Mouse (Mus musculus) liver, embryonic 14.5 days (tissue): Measurements from ENCODE around the gene Ubtd2. TPM values are rescaled to one million over a fixed set of nuclear protein-coding genes. Genes with fewer than 3 reads are reported as not detected.

Source experiments
- ATAC-seq: fragments of 200-750 bp; cut with Nextera tagmentation; 2 replicates; pipeline ENCODE4 v1.8.0; 2017; ENCODE audit warnings: moderate number of reproducible peaks, mild to moderate bottlenecking, moderate library complexity; ENCODE audit not compliant: insufficient read depth
- DNase-seq, 3 experiments: peaks; one replicate each; pipeline ENCODE4 v3.0.0-alpha.2; 2012 to 2013; ENCODE audit warnings: low read depth in 3 of 3, low spot score in 3 of 3
- H3K27ac ChIP-seq: fragments of 300-500 bp; sonication (generic); 2 replicates; pipeline ENCODE4 v1.5.1; 2014; ENCODE audit warnings: moderate library complexity, mild to moderate bottlenecking, control low read depth, inconsistent platforms
- H3K27me3 ChIP-seq: fragments of 300-500 bp; sonication (generic); 2 replicates; pipeline ENCODE4 v1.6.1; 2014; ENCODE audit warnings: mild to moderate bottlenecking, low read length, moderate library complexity; ENCODE audit not compliant: control insufficient read depth, insufficient read depth
- H3K36me3 ChIP-seq: fragments of 300-500 bp; sonication (generic); replicated peaks from 2 replicates; pipeline ENCODE4 v1.6.1; 2014; ENCODE audit warnings: low read depth; ENCODE audit not compliant: control insufficient read depth, insufficient read depth
- H3K4me1 ChIP-seq, 2 experiments: fragments of 200-500 bp in 1 of 2; fragments of 300-500 bp in 1 of 2; sonication (generic) in 1 of 2; replicated peaks; 2 replicates each; pipeline ENCODE4 v1.6.1; 2012 to 2014; ENCODE audit warnings: antibody characterized with exemption in 1 of 2, inconsistent platforms in 1 of 2, low read length in 1 of 2; ENCODE audit not compliant: control insufficient read depth in 2 of 2, insufficient read depth in 2 of 2
- H3K4me2 ChIP-seq: fragments of 300-500 bp; sonication (generic); 2 replicates; pipeline ENCODE4 v1.6.1; 2014; ENCODE audit warnings: low read depth, mild to moderate bottlenecking, control low read depth, moderate library complexity
- H3K4me3 ChIP-seq, 2 experiments: fragments of 200-500 bp in 1 of 2; fragments of 300-500 bp in 1 of 2; sonication (generic) in 1 of 2; 2 replicates each; pipeline ENCODE4 v1.5.1; 2012 to 2014; ENCODE audit warnings: low read depth in 2 of 2, low read length in 2 of 2, mild to moderate bottlenecking in 2 of 2, control low read depth in 1 of 2, inconsistent platforms in 1 of 2, moderate library complexity in 1 of 2; ENCODE audit not compliant: insufficient read depth in 1 of 2
- H3K9ac ChIP-seq: fragments of 300-500 bp; sonication (generic); replicated peaks from 2 replicates; pipeline ENCODE4 v1.6.1; 2014; ENCODE audit warnings: mild to moderate bottlenecking, control low read depth, moderate library complexity
- H3K9me3 ChIP-seq: fragments of 300-500 bp; sonication (generic); 2 replicates; pipeline ENCODE4 v1.6.1; 2016; ENCODE audit warnings: low read length, mixed read lengths; ENCODE audit not compliant: control insufficient read depth
- CTCF ChIP-seq: IDR thresholded peaks from 2 replicates; pipeline ENCODE4 v1.5.1; 2016; ENCODE audit warnings: antibody characterized with exemption, low read depth, control low read depth
- EP300 ChIP-seq: IDR thresholded peaks from 2 replicates; pipeline ENCODE4 v1.6.1; 2016; ENCODE audit warnings: antibody characterized with exemption, low read depth
- WGBS: fragments of 180-500 bp; shearing (Covaris S2); extraction: QIAGEN DNeasy Blood & Tissue Kit; methylation state at CpG from one replicate; pipeline ENCODE4 v1.1.7; 2014; ENCODE audit not compliant: insufficient replicate concordance; 5-methylcytosine and 5-hydroxymethylcytosine counted together
- polyA plus RNA-seq, 2 experiments: library from polyadenylated mRNA; depleted of rRNA in 1 of 2; stranded (reverse) in 1 of 2; unstranded in 1 of 2; fragments of >200 nt; fragmentation: Nextera tagmentation in 1 of 2; extraction: Ambion mirVana in 1 of 2; gene quantifications; 2 replicates each; pipeline versions ENCODE4 v1.2.1 to v1.2.3; 2012 to 2014

Gene Ubtd2
- polyA plus RNA-seq, 2 experiments = 2.8 to 3.2 TPM

GRCm38 (mm10) chr11:32481525-32481924 is 26.4 kb downstream of the Ubtd2 start:
- no peaks in the 10 kb centered on the region for H3K9me3 ChIP-seq
- WGBS = 32% methylated on average over 2 of the region's 2 CpGs
- H3K9ac ChIP-seq = no peak overlapping the region
- H3K27me3 ChIP-seq = no peaks in the 10 kb centered on the region
- ATAC-seq = no peak
- no peak overlapping the region for H3K27ac ChIP-seq
- no peak for DNase-seq
- H3K4me3 ChIP-seq = no peak overlapping the region
- no peak overlapping the region for H3K4me2 ChIP-seq
- no peaks in the 10 kb centered on the region for H3K4me1 ChIP-seq
- TF ChIP-seq EP300 = no peak
- no peak for TF ChIP-seq CTCF
- H3K36me3 ChIP-seq = no peaks in the 10 kb centered on the region

GRCm38 (mm10) chr11:32485290-32485689 is 30.1 kb downstream of the Ubtd2 start:
- Histone ChIP-seq H3K4me3 (no peak overlapping the region), H3K27ac (no peak overlapping the region), H3K4me1 (no peaks in the 10 kb centered on the region), H3K4me2 (no peak overlapping the region), H3K9ac (no peak overlapping the region), H3K9me3 (no peaks in the 10 kb centered on the region), H3K36me3 (no peaks in the 10 kb centered on the region), H3K27me3 (no peaks in the 10 kb centered on the region)
- 30% methylated on average over 3 of the region's 3 CpGs for WGBS
- DNase-seq (no peak), ATAC-seq (no peak)
- TF ChIP-seq EP300 (no peak), CTCF (no peak)

- 40% methylated on average over 3 of the region's 3 CpGs for WGBS
- no peak for ATAC-seq
- Histone ChIP-seq H3K4me1 (no peaks in the 10 kb centered on the region), H3K36me3 (no peaks in the 10 kb centered on the region), H3K27ac (no peak overlapping the region), H3K4me2 (no peak overlapping the region), H3K9ac (no peak overlapping the region), H3K27me3 (no peaks in the 10 kb centered on the region), H3K9me3 (no peaks in the 10 kb centered on the region), H3K4me3 (no peak overlapping the region)
- no peak for TF ChIP-seq CTCF
- TF ChIP-seq EP300 = no peak
- DNase-seq = no peak
Measured at GRCm38 (mm10) chr11:32486621-32487020, 31.5 kb downstream of the Ubtd2 start.

GRCm38 (mm10) chr11:32487501-32487900 is 32.3 kb downstream of the Ubtd2 start:
- ATAC-seq (no peak), DNase-seq (no peak)
- no peak overlapping the region for H3K9ac ChIP-seq
- WGBS = 61% methylated on average over 3 of the region's 3 CpGs
- H3K27me3 ChIP-seq = no peaks in the 10 kb centered on the region
- H3K4me3 ChIP-seq = no peak overlapping the region
- H3K36me3 ChIP-seq = no peaks in the 10 kb centered on the region
- H3K4me2 ChIP-seq = no peak overlapping the region
- peak; percentile 51 for TF ChIP-seq CTCF
- no peak for TF ChIP-seq EP300
- no peaks in the 10 kb centered on the region for H3K9me3 ChIP-seq
- H3K27ac ChIP-seq = no peak overlapping the region
- H3K4me1 ChIP-seq = no peaks in the 10 kb centered on the region

- H3K4me1 ChIP-seq = no peaks in the 10 kb centered on the region
- DNase-seq = no peak
- H3K4me2 ChIP-seq = no peak overlapping the region
- TF ChIP-seq CTCF (no peak), EP300 (no peak)
- ATAC-seq = no peak
- no peaks in the 10 kb centered on the region for H3K36me3 ChIP-seq
- no peaks in the 10 kb centered on the region for H3K9me3 ChIP-seq
- H3K9ac ChIP-seq = no peak overlapping the region
- no peak overlapping the region for H3K4me3 ChIP-seq
- no peak overlapping the region for H3K27ac ChIP-seq
- H3K27me3 ChIP-seq = no peaks in the 10 kb centered on the region
Measured at GRCm38 (mm10) chr11:32488344-32488743, 33.2 kb downstream of the Ubtd2 start.
